Mouse (Mus musculus) left cerebral cortex, adult 2 months (tissue): ENCODE measurements at regions not wholly inside any gene's neighbourhood (a gene's known extent, or its start where the extent isn't known, plus 50 kb on each side); places are given as distances from the start of the nearest gene placed in this dataset.

Experiments
- DNase-seq, 2 experiments: peaks; one replicate each; pipeline ENCODE4 v3.0.0; 2021 to 2022; ENCODE audit warnings: low spot score in 2 of 2, mixed read lengths in 1 of 2; ENCODE audit errors: extremely low spot score in 1 of 2
- H3K27ac ChIP-seq: fragments of 200-600 bp; 2 replicates; pipeline ENCODE4 v1.8.1; 2022
- H3K4me3 ChIP-seq: fragments of 200-600 bp; 2 replicates; pipeline ENCODE4 v1.8.1; 2022
- CTCF ChIP-seq: fragments of 200-600 bp; IDR thresholded peaks from 2 replicates; pipeline ENCODE4 v1.8.1; 2022; ENCODE audit warnings: antibody characterized with exemption, mild to moderate bottlenecking, moderate library complexity
- intact Hi-C: fragments of 180-260 bp; cut with DNase I; formaldehyde crosslinking; loops from one replicate; pipeline ENCODE4 v1.15.1; 2025

DNA sequence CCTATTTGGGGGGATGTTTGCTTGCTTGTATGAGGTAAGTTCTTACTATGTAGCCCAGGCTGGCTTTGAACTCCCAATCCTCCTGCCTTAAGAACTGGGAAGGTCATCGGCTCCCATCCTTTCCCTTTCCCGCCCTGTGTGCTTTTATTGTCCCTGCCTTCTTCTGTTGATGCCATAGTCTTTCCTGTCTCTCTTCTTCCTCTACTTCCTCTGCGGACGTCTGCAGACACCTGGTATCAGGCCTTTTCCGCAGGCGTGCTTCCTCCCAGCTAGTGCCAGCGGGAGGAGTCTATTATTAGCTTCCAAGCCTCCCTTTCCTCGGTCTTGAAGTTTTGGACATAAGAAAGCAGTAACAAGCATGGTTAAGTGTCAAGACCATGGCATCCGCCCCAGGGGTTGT, 83.9 kb upstream of the Kit start:
- no peak for TF ChIP-seq CTCF
- Histone ChIP-seq H3K4me3 (no peak overlapping the region), H3K27ac (no peak overlapping the region)
- DNase-seq = no peak
- intact Hi-C loops = no loop called here

DNA sequence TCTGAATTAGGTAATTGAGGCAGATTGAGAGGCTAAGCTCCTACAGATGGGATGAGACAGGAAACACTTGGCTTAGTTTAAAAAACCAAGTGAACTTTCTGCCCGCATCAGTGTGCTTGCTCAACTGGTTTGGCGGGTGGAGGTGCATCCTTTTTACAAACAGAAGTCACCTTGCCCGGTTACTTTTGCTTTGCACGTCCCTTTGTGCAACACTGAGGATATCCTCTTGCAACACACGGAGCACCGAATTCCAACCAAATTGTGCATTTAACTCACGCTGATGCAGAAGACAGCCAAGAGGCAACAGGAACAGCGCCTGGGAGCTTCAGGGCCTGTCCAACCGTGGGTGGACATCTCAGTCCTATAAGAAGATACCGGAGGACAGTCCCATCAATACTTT, 80.6 kb upstream of the Kit start:
- Histone ChIP-seq H3K4me3 (no peak overlapping the region), H3K27ac (no peak overlapping the region)
- DNase-seq = no peak
- no peak for TF ChIP-seq CTCF
- intact Hi-C loops = no loop called here

DNA sequence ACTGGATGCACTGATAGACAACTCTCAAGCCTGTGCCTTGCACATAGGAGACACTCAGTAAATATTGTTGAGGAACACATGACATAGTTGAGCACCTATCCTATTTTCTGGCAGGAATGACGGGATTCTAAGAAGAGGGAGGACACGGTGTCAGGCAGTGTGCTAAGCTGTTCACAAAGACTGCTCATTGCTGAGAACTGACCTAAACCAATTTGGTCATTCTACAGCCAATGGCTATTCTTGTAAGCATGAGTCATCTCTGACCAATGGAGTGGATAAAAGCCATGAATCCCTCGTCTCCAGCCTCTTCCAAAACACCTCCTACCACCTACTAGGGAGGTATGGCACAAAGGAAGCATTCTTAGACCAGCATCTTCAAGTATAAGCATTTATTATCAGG, 75.7 kb upstream of the Kit start:
- TF ChIP-seq CTCF = no peak
- intact Hi-C loops = no loop called here
- no peak for DNase-seq
- H3K27ac ChIP-seq = no peak overlapping the region
- H3K4me3 ChIP-seq = no peak overlapping the region

DNA sequence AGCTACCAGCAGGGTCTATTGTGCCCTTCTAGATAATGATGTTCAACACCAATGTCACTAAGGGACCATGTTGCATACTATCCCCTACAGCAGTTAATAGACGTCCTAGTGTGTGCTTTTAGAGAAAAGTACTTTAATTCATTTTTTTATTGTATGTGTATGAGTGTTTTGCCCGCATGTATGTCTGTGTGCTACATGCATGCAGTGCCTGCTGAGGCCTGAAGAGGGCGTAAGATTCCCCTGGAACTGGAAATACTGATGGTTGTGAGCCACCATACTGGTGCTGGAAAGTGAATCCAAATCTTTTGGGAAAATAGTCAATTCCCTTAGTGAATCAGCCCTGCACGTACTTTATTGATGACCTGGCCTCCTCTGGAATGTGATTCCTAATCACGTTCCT, 75.0 kb upstream of the Kit start:
- peak; percentile 11; the same call in 1 of the 2 replicates for TF ChIP-seq CTCF
- no peak overlapping the region for H3K4me3 ChIP-seq
- no peak for DNase-seq
- intact Hi-C loops = no loop called here
- no peak overlapping the region for H3K27ac ChIP-seq

DNA sequence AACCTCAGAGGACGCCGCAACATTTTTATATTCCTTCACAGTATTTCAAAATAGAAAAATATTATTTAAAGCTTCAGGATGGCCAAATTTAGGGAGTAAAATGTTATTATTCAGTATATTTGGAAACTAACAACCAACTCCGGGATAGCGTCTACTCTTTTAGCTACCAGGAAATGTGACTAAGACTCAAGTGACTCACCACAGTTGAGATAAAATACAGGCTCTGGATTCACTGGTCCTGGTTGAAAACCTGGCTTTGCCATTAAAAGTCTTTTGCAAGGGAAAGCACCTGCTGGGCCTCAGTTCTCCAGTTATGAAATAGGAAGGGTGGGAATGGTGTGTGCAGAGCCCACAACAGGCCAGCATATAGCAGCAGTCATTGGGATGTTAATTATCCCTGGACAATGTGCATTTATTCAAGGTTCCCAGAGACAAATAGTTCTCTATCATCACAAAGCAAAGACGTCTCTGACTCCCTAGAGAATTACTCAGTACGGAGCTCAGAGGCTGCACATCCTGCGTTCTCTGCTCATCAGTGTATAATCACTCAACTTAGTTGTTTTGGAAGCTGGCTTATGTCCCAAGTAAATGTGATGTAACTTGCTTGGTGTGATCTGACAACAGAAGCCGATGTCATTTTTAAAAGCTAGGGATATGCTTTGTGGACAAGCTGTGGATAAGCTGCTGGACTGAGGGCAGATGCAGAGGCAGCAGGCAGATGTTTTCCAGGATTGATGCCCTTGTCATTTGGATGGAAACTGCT, 73.9 kb upstream of the Kit start:
- no peak for DNase-seq
- Histone ChIP-seq H3K4me3 (no peak overlapping the region), H3K27ac (no peak overlapping the region)
- TF ChIP-seq CTCF = no peak
- intact Hi-C loops = no loop called here

DNA sequence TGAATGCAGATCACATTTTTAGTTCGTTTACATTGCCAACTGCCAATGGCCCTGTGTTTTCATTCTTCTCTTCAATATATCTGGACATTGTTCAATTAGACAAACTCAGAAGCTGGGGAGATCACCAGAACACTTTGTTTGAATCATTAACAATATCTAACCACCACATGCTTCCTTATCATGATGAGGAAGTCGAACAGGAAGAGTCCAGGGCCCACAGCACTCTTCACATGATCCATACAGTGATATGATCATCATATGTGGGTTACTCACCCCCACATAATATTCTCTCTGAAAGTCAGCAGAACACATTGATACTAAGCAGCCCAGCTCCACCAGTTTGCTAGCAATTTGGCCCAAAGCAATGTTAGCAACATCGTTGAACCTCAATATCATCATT, 71.0 kb upstream of the Kit start:
- intact Hi-C loops = no loop called here
- TF ChIP-seq CTCF = no peak
- Histone ChIP-seq H3K4me3 (no peak overlapping the region), H3K27ac (no peak overlapping the region)
- no peak for DNase-seq

DNA sequence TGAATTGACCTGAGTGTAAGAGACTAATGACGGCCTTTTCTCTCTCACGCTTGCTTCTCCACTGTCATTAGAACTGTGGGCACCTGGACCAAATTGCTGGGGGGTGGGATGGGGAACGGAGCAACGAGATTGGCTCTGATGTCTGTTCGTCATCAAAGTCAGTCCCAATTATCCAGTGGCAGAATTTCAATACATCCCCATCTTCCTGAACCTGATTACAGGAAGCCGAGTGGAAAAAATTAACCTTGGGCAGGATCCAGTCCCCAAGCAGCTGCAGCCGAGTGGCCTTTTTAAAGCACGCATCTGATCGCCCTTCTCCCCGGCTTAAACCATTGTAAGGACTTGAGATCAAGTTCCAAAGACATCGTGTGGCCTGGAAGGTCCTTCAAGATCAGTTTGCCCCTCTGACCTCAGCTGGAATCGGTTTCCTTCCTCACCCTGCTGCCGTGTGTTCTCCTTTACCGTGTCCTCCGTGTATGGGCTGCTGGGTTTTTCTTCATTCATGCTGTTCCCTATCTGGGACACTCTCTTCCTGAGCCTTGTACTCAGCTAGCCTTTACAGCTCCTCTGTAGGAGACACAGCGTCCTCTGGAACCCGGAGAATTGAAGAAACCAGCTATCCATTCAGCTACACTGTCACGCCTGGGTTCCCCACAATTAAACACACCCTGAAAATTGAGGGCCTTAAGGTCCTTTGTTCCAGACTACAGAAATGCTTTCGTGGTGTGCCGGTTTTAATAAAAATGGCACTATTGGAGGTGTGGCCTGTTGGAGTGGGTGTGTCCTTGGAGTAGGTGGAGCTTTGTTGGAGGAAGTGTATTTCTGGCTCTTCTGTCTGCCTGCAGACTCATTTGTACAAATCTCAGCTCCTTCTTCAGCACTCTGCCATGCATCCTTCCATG, 61.9 kb upstream of the Kit start:
- Histone ChIP-seq H3K27ac (no peak overlapping the region), H3K4me3 (no peak overlapping the region)
- DNase-seq = no peak
- no peak for TF ChIP-seq CTCF
- intact Hi-C loops = no loop called here

DNA sequence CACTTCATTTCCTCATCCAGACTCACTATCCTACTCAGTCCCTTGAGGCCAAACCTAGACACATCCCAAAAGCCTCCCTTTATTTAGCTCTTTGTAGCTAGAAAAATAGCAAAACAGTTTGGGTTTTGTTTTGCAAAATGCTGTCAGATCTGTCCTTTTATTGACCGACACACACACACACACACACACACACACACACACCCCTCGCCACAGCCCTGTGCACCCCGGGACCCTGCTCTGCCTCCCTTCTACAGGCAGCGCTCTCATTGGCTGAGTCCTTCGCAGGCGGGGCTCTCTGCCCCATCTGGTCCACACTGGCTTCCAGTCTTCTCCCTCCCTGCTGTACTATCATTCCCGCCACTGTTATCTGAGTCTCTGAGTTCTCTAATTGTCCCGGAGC, 56.5 kb upstream of the Kit start:
- no peak for DNase-seq
- H3K27ac ChIP-seq = no peak overlapping the region
- no peak overlapping the region for H3K4me3 ChIP-seq
- no peak for TF ChIP-seq CTCF
- intact Hi-C loops = no loop called here

DNA sequence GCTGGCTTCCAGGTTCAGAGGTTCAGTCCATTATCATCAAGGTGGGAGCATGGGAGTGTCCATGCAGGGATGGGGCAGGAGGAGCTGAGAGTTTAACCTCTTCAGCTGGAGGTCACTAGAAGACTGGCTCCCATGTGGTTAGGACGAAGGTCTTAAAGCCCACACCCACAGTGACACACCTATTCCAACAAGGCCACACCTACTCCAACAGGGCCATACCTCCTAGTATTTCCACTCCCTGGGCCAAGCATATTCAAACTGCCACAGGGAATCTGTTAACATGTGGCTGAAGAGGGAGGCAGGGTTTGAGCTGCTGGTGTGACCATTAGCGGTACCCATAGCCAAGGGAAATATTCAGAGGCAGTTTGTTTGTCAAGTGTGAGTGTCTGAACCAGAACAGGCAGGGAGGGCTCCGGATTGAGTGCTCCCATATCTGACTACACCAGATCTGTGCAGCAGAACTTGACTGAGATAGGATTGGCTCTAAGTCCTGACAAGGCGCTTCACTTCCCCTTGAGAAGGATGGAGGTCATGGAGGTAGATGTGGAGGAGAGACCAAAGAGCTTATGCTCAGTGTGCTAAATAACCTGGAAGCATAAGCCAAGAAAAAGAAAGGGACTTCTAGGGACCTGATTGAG, 51.6 kb upstream of the Kit start:
- intact Hi-C loops = no loop called here
- Histone ChIP-seq H3K4me3 (no peak overlapping the region), H3K27ac (no peak overlapping the region)
- no peak for TF ChIP-seq CTCF
- DNase-seq = no peak
